Mouse (Mus musculus): ENCODE data around the gene Daam2. TPM values are rescaled to one million over a fixed set of nuclear protein-coding genes. Genes with fewer than 3 reads are reported as not detected.
"Not testable (repeated sequence)": the region's sequence is repeated elsewhere in the genome, so short reads cannot be mapped to it uniquely, and the experiment has no call there.

The Daam2 gene
- polyA plus RNA-seq, 1 experiment, result 0.28 TPM

DNA sequence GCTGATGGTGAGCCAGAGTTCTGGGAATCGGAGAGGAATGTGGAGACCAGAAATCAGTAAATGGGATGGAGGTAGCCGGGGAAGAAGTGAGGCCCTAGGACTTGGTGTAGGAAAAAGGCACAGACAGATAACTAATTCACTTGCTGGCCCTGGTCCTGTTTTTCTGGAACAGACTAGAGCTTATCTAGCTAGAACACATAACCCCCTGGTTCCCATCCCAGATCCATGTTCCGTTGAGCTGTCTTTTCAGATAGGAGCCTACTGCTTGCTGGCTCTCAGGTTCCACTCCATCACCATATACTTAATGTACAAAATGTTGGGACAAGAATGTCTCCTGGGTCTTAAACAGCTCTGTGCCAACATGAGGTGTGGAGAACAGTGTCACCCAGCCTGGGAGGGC, 106.3 kb downstream of the Daam2 start:
- no peaks in the 10 kb centered on the region for H3K4me1 ChIP-seq (ENCODE audit: control insufficient read depth, insufficient read depth, low read length)
- no peaks in the 10 kb centered on the region for H3K36me3 ChIP-seq (ENCODE audit: control insufficient read depth, insufficient read depth, low read length, poor library complexity, severe bottlenecking)
- no peaks in the 10 kb centered on the region for H3K9me3 ChIP-seq (replicated peaks; ENCODE audit: control insufficient read depth, insufficient read depth, low read length, poor library complexity, severe bottlenecking)
- no peaks in the 10 kb centered on the region for H3K27me3 ChIP-seq (ENCODE audit: control insufficient read depth, insufficient read depth, low read length, poor library complexity, severe bottlenecking)
- no peak overlapping the region for H3K9ac ChIP-seq (ENCODE audit: low read depth, poor library complexity, severe bottlenecking)
- H3K27ac ChIP-seq (ENCODE audit: insufficient read depth, low read length), result no peak overlapping the region
- no peak overlapping the region for H3K4me3 ChIP-seq (ENCODE audit: low read depth, low read length)
- TF ChIP-seq EP300 (IDR thresholded peaks at IDR 0.05; ENCODE audit: insufficient read depth, low read depth, low read length) (no peak), POLR2A (IDR thresholded peaks at IDR 0.05; ENCODE audit: insufficient read depth, low read length) (no peak), CTCF (IDR thresholded peaks at IDR 0.05; ENCODE audit: low read depth, low read length) (no peak)

DNA sequence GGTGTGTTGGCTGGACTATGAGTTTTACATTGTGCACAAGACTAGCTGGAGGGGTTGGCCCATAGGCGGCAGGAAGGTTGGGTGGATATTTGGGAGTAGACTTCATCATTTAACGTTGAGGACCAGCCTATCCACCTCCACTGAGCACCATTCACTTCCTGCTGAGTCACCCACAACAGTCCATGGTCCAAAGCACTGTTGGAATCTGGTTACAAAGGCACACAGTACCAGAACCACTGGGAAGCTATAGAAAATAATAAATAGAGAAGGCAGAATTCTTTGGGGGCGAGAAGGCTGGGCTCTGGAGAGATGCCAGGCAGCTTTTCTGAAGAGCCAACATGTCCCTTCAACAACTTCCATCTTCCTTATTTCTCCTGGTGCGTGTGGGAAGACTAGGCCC, 107.8 kb downstream of the Daam2 start:
- H3K27ac ChIP-seq (ENCODE audit: insufficient read depth, low read length), result no peak overlapping the region
- H3K9ac ChIP-seq (ENCODE audit: low read depth, poor library complexity, severe bottlenecking), result no peak overlapping the region
- no peaks in the 10 kb centered on the region for H3K9me3 ChIP-seq (replicated peaks; ENCODE audit: control insufficient read depth, insufficient read depth, low read length, poor library complexity, severe bottlenecking)
- H3K4me1 ChIP-seq (ENCODE audit: control insufficient read depth, insufficient read depth, low read length), result no peaks in the 10 kb centered on the region
- H3K36me3 ChIP-seq (ENCODE audit: control insufficient read depth, insufficient read depth, low read length, poor library complexity, severe bottlenecking), result no peaks in the 10 kb centered on the region
- no peak overlapping the region for H3K4me3 ChIP-seq (ENCODE audit: low read depth, low read length)
- no peaks in the 10 kb centered on the region for H3K27me3 ChIP-seq (ENCODE audit: control insufficient read depth, insufficient read depth, low read length, poor library complexity, severe bottlenecking)
- TF ChIP-seq EP300 (IDR thresholded peaks at IDR 0.05; ENCODE audit: insufficient read depth, low read depth, low read length) (no peak), POLR2A (IDR thresholded peaks at IDR 0.05; ENCODE audit: insufficient read depth, low read length) (no peak), CTCF (IDR thresholded peaks at IDR 0.05; ENCODE audit: low read depth, low read length) (no peak)

- H3K9me3 ChIP-seq (replicated peaks; ENCODE audit: control insufficient read depth, insufficient read depth, low read length, poor library complexity, severe bottlenecking), result no peaks in the 10 kb centered on the region
- H3K36me3 ChIP-seq (ENCODE audit: control insufficient read depth, insufficient read depth, low read length, poor library complexity, severe bottlenecking), result no peaks in the 10 kb centered on the region
These were observed 113.2 kb downstream of the Daam2 start for GRCm38 (mm10) chr17:49450922-49451321.

DNA sequence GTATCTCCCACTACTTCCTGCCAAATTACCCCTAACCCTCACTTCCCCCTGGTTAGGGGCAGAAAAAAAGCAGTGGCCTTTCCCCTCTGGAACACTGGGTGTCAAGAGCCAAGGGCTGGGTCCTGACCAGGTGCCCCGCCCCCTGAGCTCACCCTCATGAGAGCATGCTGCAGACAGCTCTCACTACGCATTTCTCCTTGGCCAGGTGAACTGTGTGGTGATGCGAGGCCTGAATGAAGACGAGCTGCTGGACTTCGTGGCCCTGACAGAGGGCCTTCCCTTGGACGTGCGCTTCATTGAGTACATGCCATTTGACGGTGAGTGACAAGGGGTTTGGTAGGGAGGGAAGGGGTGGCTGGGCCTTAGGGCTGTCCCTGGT, 114.9 kb downstream of the Daam2 start:
- Histone ChIP-seq H3K36me3 (ENCODE audit: control insufficient read depth, insufficient read depth, low read length, poor library complexity, severe bottlenecking) (no peaks in the 10 kb centered on the region), H3K27me3 (ENCODE audit: control insufficient read depth, insufficient read depth, low read length, poor library complexity, severe bottlenecking) (no peaks in the 10 kb centered on the region), H3K4me3 (ENCODE audit: low read depth, low read length) (no peak overlapping the region), H3K9me3 (replicated peaks; ENCODE audit: control insufficient read depth, insufficient read depth, low read length, poor library complexity, severe bottlenecking) (no peaks in the 10 kb centered on the region), H3K9ac (ENCODE audit: low read depth, poor library complexity, severe bottlenecking) (no peak overlapping the region), H3K4me1 (ENCODE audit: control insufficient read depth, insufficient read depth, low read length) (no peaks in the 10 kb centered on the region), H3K27ac (ENCODE audit: insufficient read depth, low read length) (no peak overlapping the region)
- TF ChIP-seq CTCF (IDR thresholded peaks at IDR 0.05; ENCODE audit: low read depth, low read length), result no peak
- TF ChIP-seq EP300 (IDR thresholded peaks at IDR 0.05; ENCODE audit: insufficient read depth, low read depth, low read length), result no peak

More at GRCm38 (mm10) chr17:49450922-49451321, 113.2 kb downstream of the Daam2 start:
- TF ChIP-seq EP300 (IDR thresholded peaks at IDR 0.05; ENCODE audit: insufficient read depth, low read depth, low read length) (no peak), CTCF (IDR thresholded peaks at IDR 0.05; ENCODE audit: low read depth, low read length) (no peak), POLR2A (IDR thresholded peaks at IDR 0.05; ENCODE audit: insufficient read depth, low read length) (no peak)
- Histone ChIP-seq H3K4me1 (ENCODE audit: control insufficient read depth, insufficient read depth, low read length) (no peaks in the 10 kb centered on the region), H3K27me3 (ENCODE audit: control insufficient read depth, insufficient read depth, low read length, poor library complexity, severe bottlenecking) (no peaks in the 10 kb centered on the region), H3K4me3 (ENCODE audit: low read depth, low read length) (no peak overlapping the region), H3K27ac (ENCODE audit: insufficient read depth, low read length) (no peak overlapping the region), H3K9ac (ENCODE audit: low read depth, poor library complexity, severe bottlenecking) (no peak overlapping the region)

- Histone ChIP-seq H3K9ac (ENCODE audit: low read depth, poor library complexity, severe bottlenecking) (no peak overlapping the region), H3K36me3 (ENCODE audit: control insufficient read depth, insufficient read depth, low read length, poor library complexity, severe bottlenecking) (no peaks in the 10 kb centered on the region), H3K4me3 (ENCODE audit: low read depth, low read length) (no peak overlapping the region), H3K27me3 (ENCODE audit: control insufficient read depth, insufficient read depth, low read length, poor library complexity, severe bottlenecking) (no peaks in the 10 kb centered on the region), H3K27ac (ENCODE audit: insufficient read depth, low read length) (no peak overlapping the region), H3K9me3 (replicated peaks; ENCODE audit: control insufficient read depth, insufficient read depth, low read length, poor library complexity, severe bottlenecking) (no peaks in the 10 kb centered on the region), H3K4me1 (ENCODE audit: control insufficient read depth, insufficient read depth, low read length) (no peaks in the 10 kb centered on the region)
- TF ChIP-seq EP300 (IDR thresholded peaks at IDR 0.05; ENCODE audit: insufficient read depth, low read depth, low read length) (no peak), POLR2A (IDR thresholded peaks at IDR 0.05; ENCODE audit: insufficient read depth, low read length) (no peak), CTCF (IDR thresholded peaks at IDR 0.05; ENCODE audit: low read depth, low read length) (no peak)
These were observed 115.4 kb downstream of the Daam2 start for GRCm38 (mm10) chr17:49448570-49449229.

DNA sequence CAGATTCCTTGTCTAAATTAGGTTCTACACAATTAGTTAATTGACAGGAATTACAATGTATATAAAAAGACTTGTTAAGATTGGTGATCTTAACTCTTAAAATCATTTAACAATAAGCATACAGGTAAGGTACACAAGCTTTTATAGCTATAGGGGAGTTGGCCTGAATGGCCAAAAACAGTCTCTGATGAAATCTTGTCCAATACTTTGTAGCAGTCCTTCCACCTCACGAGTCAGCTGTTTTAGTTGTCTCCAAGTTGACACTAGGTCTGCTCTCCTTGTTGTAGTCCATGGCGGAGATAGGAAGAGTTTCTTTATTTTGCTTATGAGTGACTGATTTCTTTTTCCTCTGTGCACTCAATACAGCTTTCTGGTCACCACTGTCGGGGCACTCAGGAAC, 121.3 kb downstream of the Daam2 start:
- H3K36me3 ChIP-seq (ENCODE audit: control insufficient read depth, insufficient read depth, low read length, poor library complexity, severe bottlenecking); H3K27ac ChIP-seq (ENCODE audit: insufficient read depth, low read length); H3K4me3 ChIP-seq (ENCODE audit: low read depth, low read length); H3K27me3 ChIP-seq (ENCODE audit: control insufficient read depth, insufficient read depth, low read length, poor library complexity, severe bottlenecking); H3K4me1 ChIP-seq (ENCODE audit: control insufficient read depth, insufficient read depth, low read length); H3K9ac ChIP-seq (ENCODE audit: low read depth, poor library complexity, severe bottlenecking); H3K9me3 ChIP-seq (replicated peaks; ENCODE audit: control insufficient read depth, insufficient read depth, low read length, poor library complexity, severe bottlenecking): not testable (repeated sequence)

Data from ES-Bruce4 (cell line).